Mouse (Mus musculus) forebrain, embryonic 12.5 days (tissue): ENCODE results near the gene Kcp. TPM values are rescaled to one million over a fixed set of nuclear protein-coding genes. Genes with fewer than 3 reads are reported as not detected.
A peak's percentile ranks its signal among the peaks of the same experiment; 100 is the strongest.

ENCODE experiments used
- ATAC-seq: fragments of 200-750 bp; cut with Nextera tagmentation; 2 replicates; pipeline ENCODE4 v1.8.0; 2017; ENCODE audit warnings: moderate TSS enrichment; ENCODE audit not compliant: low FRiP score
- H3K27ac ChIP-seq: fragments of 300-500 bp; sonication (generic); 2 replicates; pipeline ENCODE4 v1.5.1; 2016; ENCODE audit warnings: mild to moderate bottlenecking
- H3K27me3 ChIP-seq: fragments of 300-500 bp; sonication (generic); 2 replicates; pipeline ENCODE4 v1.6.1; 2016; ENCODE audit warnings: mild to moderate bottlenecking
- H3K36me3 ChIP-seq: fragments of 300-500 bp; sonication (generic); replicated peaks from 2 replicates; pipeline ENCODE4 v1.6.1; 2016; ENCODE audit warnings: mild to moderate bottlenecking
- H3K4me1 ChIP-seq: fragments of 300-500 bp; sonication (generic); 2 replicates; pipeline ENCODE4 v1.6.1; 2016
- H3K4me2 ChIP-seq: fragments of 300-500 bp; sonication (generic); 2 replicates; pipeline ENCODE4 v1.6.1; 2016; ENCODE audit warnings: mild to moderate bottlenecking, moderate library complexity
- H3K4me3 ChIP-seq: fragments of 300-500 bp; sonication (generic); replicated peaks from 2 replicates; pipeline ENCODE4 v1.5.1; 2016; ENCODE audit warnings: mild to moderate bottlenecking
- H3K9ac ChIP-seq: fragments of 300-500 bp; sonication (generic); 2 replicates; pipeline ENCODE4 v1.6.1; 2016; ENCODE audit warnings: mild to moderate bottlenecking
- H3K9me3 ChIP-seq: fragments of 300-500 bp; sonication (generic); 2 replicates; pipeline ENCODE4 v1.6.1; 2016
- WGBS: fragments of 180-500 bp; shearing (Covaris S2); methylation state at CpG from one replicate; pipeline ENCODE4 v1.1.7; 2016; 5-methylcytosine and 5-hydroxymethylcytosine counted together
- polyA plus RNA-seq: library from polyadenylated mRNA; unstranded; fragments of >200 nt; fragmentation: Nextera tagmentation; extraction: Ambion mirVana; gene quantifications from 2 replicates; pipeline ENCODE4 v1.2.1, GENCODE M21; 2016

Gene Kcp
- polyA plus RNA-seq, 1 experiment from 2014 or later, result 10.8 TPM

- H3K36me3 ChIP-seq, result peaks cover 20% of the 10 kb centered on the region
- H3K9ac ChIP-seq, result peak overlapping the region; percentile 58
- H3K4me3 ChIP-seq, result peak overlapping the region; percentile 49
- peak overlapping the region; percentile 72 for H3K4me2 ChIP-seq
- H3K4me1 ChIP-seq, result peaks cover 15% of the 10 kb centered on the region
- no peak overlapping the region for H3K27ac ChIP-seq
- H3K9me3 ChIP-seq, result no peaks in the 10 kb centered on the region
- H3K27me3 ChIP-seq, result peaks cover 26% of the 10 kb centered on the region
- ATAC-seq, result peak; percentile 93
- 2% methylated on average over 33 of the region's 33 CpGs for WGBS
Observed at GRCm38 (mm10) chr6:29473941-29474691, 33.6 kb downstream of the Kcp start.

- no peak within 1 kb of the TSS for H3K4me2 ChIP-seq
- peaks cover 26% of the 10 kb centered on the region for H3K4me1 ChIP-seq
- no peak for ATAC-seq
- no peak within 1 kb of the TSS for H3K4me3 ChIP-seq
- no peaks in the 10 kb centered on the region for H3K9me3 ChIP-seq
- H3K27me3 ChIP-seq, result peaks cover 20% of the 10 kb centered on the region
- H3K9ac ChIP-seq, result no peak within 1 kb of the TSS
- H3K36me3 ChIP-seq, result peaks cover 20% of the 10 kb centered on the region
- H3K27ac ChIP-seq, result no peak within 1 kb of the TSS
- WGBS, result 98% methylated on average over 4 of the region's 4 CpGs
Observed at GRCm38 (mm10) chr6:29471137-29471536, 36.6 kb downstream of the Kcp start, which contains the start of gene Atp6v1fnb. Atp6v1fnb (plus strand) TSS chr6:29471437.

GRCm38 (mm10) chr6:29468851-29469250 lies 38.9 kb downstream of the Kcp start:
- Histone ChIP-seq H3K27me3 (peaks cover 5% of the 10 kb centered on the region; the same call in 1 of the 2 replicates), H3K36me3 (peaks cover 20% of the 10 kb centered on the region), H3K4me2 (peak overlapping the region; percentile 81), H3K4me3 (peak overlapping the region; percentile 67; the same call in 1 of the 2 replicates), H3K9me3 (no peaks in the 10 kb centered on the region), H3K4me1 (peaks cover 18% of the 10 kb centered on the region), H3K27ac (no peak overlapping the region), H3K9ac (peak overlapping the region; percentile 68; the same call in 1 of the 2 replicates)
- WGBS, result 89% methylated on average over 3 of the region's 3 CpGs
- no peak for ATAC-seq

GRCm38 (mm10) chr6:29467583-29468354 lies 40.0 kb downstream of the Kcp start, which contains the start of gene Atp6v1f:
Atp6v1f (plus strand) TSS chr6:29467718.
- peaks cover 20% of the 10 kb centered on the region for H3K36me3 ChIP-seq
- no peaks in the 10 kb centered on the region for H3K9me3 ChIP-seq
- peaks cover 12% of the 10 kb centered on the region for H3K4me1 ChIP-seq
- peak; percentile 94 for ATAC-seq
- peak within 1 kb of the TSS; percentile 68 for H3K9ac ChIP-seq
- H3K27me3 ChIP-seq, result no peaks in the 10 kb centered on the region
- H3K27ac ChIP-seq, result 0 out of 2 replicates have a peak within 1 kb of the TSS, but pooled peaks have one; percentile 21
- WGBS, result under 1% methylated on average over 39 of the region's 39 CpGs
- H3K4me2 ChIP-seq, result peak within 1 kb of the TSS; percentile 81
- H3K4me3 ChIP-seq, result peak within 1 kb of the TSS; percentile 67

- Histone ChIP-seq H3K27ac (no peak overlapping the region), H3K4me1 (peaks cover 3% of the 10 kb centered on the region), H3K4me2 (no peak overlapping the region), H3K9ac (no peak overlapping the region), H3K9me3 (no peaks in the 10 kb centered on the region), H3K4me3 (no peak overlapping the region), H3K36me3 (no peaks in the 10 kb centered on the region), H3K27me3 (no peaks in the 10 kb centered on the region)
- 82% methylated on average over 3 of the region's 3 CpGs for WGBS
- no peak for ATAC-seq
Observed at GRCm38 (mm10) chr6:29463388-29463787, 44.4 kb downstream of the Kcp start.

- H3K4me2 ChIP-seq, result no peak overlapping the region
- WGBS, result 59% methylated on average over 7 of the region's 7 CpGs
- H3K27me3 ChIP-seq, result no peaks in the 10 kb centered on the region
- H3K9ac ChIP-seq, result no peak overlapping the region
- H3K9me3 ChIP-seq, result no peaks in the 10 kb centered on the region
- no peak for ATAC-seq
- no peak overlapping the region for H3K4me3 ChIP-seq
- no peaks in the 10 kb centered on the region for H3K4me1 ChIP-seq
- no peaks in the 10 kb centered on the region for H3K36me3 ChIP-seq
- no peak overlapping the region for H3K27ac ChIP-seq
Observed at GRCm38 (mm10) chr6:29461502-29461901, 46.2 kb downstream of the Kcp start.

GRCm38 (mm10) chr6:29450667-29451066 lies 57.1 kb downstream of the Kcp start:
- no peak overlapping the region for H3K9ac ChIP-seq
- no peak overlapping the region for H3K27ac ChIP-seq
- no peak overlapping the region for H3K4me2 ChIP-seq
- no peaks in the 10 kb centered on the region for H3K36me3 ChIP-seq
- no peak overlapping the region for H3K4me3 ChIP-seq
- no peaks in the 10 kb centered on the region for H3K9me3 ChIP-seq
- H3K27me3 ChIP-seq, result no peaks in the 10 kb centered on the region
- 94% methylated on average over 6 of the region's 6 CpGs for WGBS
- no peaks in the 10 kb centered on the region for H3K4me1 ChIP-seq
- no peak for ATAC-seq

- 28% methylated on average over 4 of the region's 4 CpGs for WGBS
- Histone ChIP-seq H3K4me2 (no peak overlapping the region), H3K36me3 (no peaks in the 10 kb centered on the region), H3K4me3 (no peak overlapping the region), H3K9me3 (no peaks in the 10 kb centered on the region), H3K9ac (no peak overlapping the region), H3K4me1 (no peaks in the 10 kb centered on the region), H3K27ac (no peak overlapping the region), H3K27me3 (no peaks in the 10 kb centered on the region)
- ATAC-seq, result no peak
Observed at GRCm38 (mm10) chr6:29449858-29450257, 57.9 kb downstream of the Kcp start.

- Histone ChIP-seq H3K9ac (no peak overlapping the region), H3K9me3 (no peaks in the 10 kb centered on the region), H3K4me1 (no peaks in the 10 kb centered on the region), H3K4me3 (no peak overlapping the region), H3K36me3 (no peaks in the 10 kb centered on the region), H3K27me3 (no peaks in the 10 kb centered on the region), H3K4me2 (no peak overlapping the region), H3K27ac (no peak overlapping the region)
- no peak for ATAC-seq
- WGBS, result 92% methylated on average over 7 of the region's 7 CpGs
Observed at GRCm38 (mm10) chr6:29445354-29445753, 62.4 kb downstream of the Kcp start.

GRCm38 (mm10) chr6:29444773-29445172 lies 63.0 kb downstream of the Kcp start:
- Histone ChIP-seq H3K9ac (no peak overlapping the region), H3K36me3 (no peaks in the 10 kb centered on the region), H3K4me1 (no peaks in the 10 kb centered on the region), H3K27ac (no peak overlapping the region), H3K9me3 (no peaks in the 10 kb centered on the region), H3K4me2 (no peak overlapping the region), H3K27me3 (no peaks in the 10 kb centered on the region), H3K4me3 (no peak overlapping the region)
- 72% methylated on average over 11 of the region's 11 CpGs for WGBS
- no peak for ATAC-seq

GRCm38 (mm10) chr6:29439789-29440188 lies 68.0 kb downstream of the Kcp start:
- no peaks in the 10 kb centered on the region for H3K36me3 ChIP-seq
- no peak overlapping the region for H3K4me3 ChIP-seq
- peaks cover 24% of the 10 kb centered on the region for H3K4me1 ChIP-seq
- no peak overlapping the region for H3K27ac ChIP-seq
- no peaks in the 10 kb centered on the region for H3K9me3 ChIP-seq
- no peak overlapping the region for H3K4me2 ChIP-seq
- H3K27me3 ChIP-seq, result peaks cover 20% of the 10 kb centered on the region
- no peak overlapping the region for H3K9ac ChIP-seq
- ATAC-seq, result no peak
- WGBS, result 88% methylated on average over 6 of the region's 6 CpGs

GRCm38 (mm10) chr6:29439251-29439650 lies 68.5 kb downstream of the Kcp start:
- no peak overlapping the region for H3K4me3 ChIP-seq
- ATAC-seq, result no peak
- H3K4me1 ChIP-seq, result peaks cover 30% of the 10 kb centered on the region
- H3K4me2 ChIP-seq, result no peak overlapping the region
- H3K9me3 ChIP-seq, result no peaks in the 10 kb centered on the region
- 80% methylated on average over 4 of the region's 4 CpGs for WGBS
- H3K27ac ChIP-seq, result no peak overlapping the region
- H3K36me3 ChIP-seq, result no peaks in the 10 kb centered on the region
- H3K27me3 ChIP-seq, result peaks cover 25% of the 10 kb centered on the region
- no peak overlapping the region for H3K9ac ChIP-seq
